Mouse (Mus musculus) kidney, embryonic 16.5 days (tissue): ENCODE measurements around the gene Nlgn2. TPM values are rescaled to one million over a fixed set of nuclear protein-coding genes. Genes with fewer than 3 reads are reported as not detected.

Experiments
- ATAC-seq: fragments of 200-750 bp; cut with Nextera tagmentation; 2 replicates; pipeline ENCODE4 v1.8.0; 2017; ENCODE audit warnings: moderate TSS enrichment; ENCODE audit not compliant: low FRiP score, low TSS enrichment
- H3K27ac ChIP-seq: fragments of 300-500 bp; sonication (generic); 2 replicates; pipeline ENCODE4 v1.5.1; 2014; ENCODE audit warnings: low read length
- H3K27me3 ChIP-seq: fragments of 300-500 bp; sonication (generic); 2 replicates; pipeline ENCODE4 v1.6.1; 2014; ENCODE audit warnings: low read length, control low read depth, mixed read lengths; ENCODE audit not compliant: insufficient read depth
- H3K36me3 ChIP-seq: fragments of 300-500 bp; sonication (generic); 2 replicates; pipeline ENCODE4 v1.6.1; 2014; ENCODE audit warnings: low read length, control low read depth, mixed read lengths; ENCODE audit not compliant: insufficient read depth
- H3K4me1 ChIP-seq: fragments of 300-500 bp; sonication (generic); 2 replicates; pipeline ENCODE4 v1.6.1; 2014; ENCODE audit warnings: low read length, control low read depth, mixed read lengths; ENCODE audit not compliant: insufficient read depth
- H3K4me2 ChIP-seq: fragments of 300-500 bp; sonication (generic); replicated peaks from 2 replicates; pipeline ENCODE4 v1.6.1; 2014; ENCODE audit warnings: low read depth, low read length
- H3K4me3 ChIP-seq: fragments of 300-500 bp; sonication (generic); 2 replicates; pipeline ENCODE4 v1.5.1; 2014; ENCODE audit warnings: mild to moderate bottlenecking, low read length
- H3K9ac ChIP-seq: fragments of 300-500 bp; sonication (generic); replicated peaks from 2 replicates; pipeline ENCODE4 v1.6.1; 2014; ENCODE audit warnings: low read length
- H3K9me3 ChIP-seq: fragments of 300-500 bp; sonication (generic); 2 replicates; pipeline ENCODE4 v1.6.1; 2016; ENCODE audit warnings: low read length, control low read depth
- WGBS: fragments of 180-500 bp; shearing (Covaris S2); extraction: QIAGEN DNeasy Blood & Tissue Kit; methylation state at CpG from one replicate; pipeline ENCODE4 v1.1.7; 2014; 5-methylcytosine and 5-hydroxymethylcytosine counted together
- polyA plus RNA-seq: library from polyadenylated mRNA; unstranded; fragments of >200 nt; fragmentation: Nextera tagmentation; extraction: Ambion mirVana; gene quantifications from 2 replicates; pipeline ENCODE4 v1.2.1, GENCODE M21; 2015

Nlgn2 gene
- polyA plus RNA-seq, 1 experiment from 2014 or later: 6.0 TPM

DNA sequence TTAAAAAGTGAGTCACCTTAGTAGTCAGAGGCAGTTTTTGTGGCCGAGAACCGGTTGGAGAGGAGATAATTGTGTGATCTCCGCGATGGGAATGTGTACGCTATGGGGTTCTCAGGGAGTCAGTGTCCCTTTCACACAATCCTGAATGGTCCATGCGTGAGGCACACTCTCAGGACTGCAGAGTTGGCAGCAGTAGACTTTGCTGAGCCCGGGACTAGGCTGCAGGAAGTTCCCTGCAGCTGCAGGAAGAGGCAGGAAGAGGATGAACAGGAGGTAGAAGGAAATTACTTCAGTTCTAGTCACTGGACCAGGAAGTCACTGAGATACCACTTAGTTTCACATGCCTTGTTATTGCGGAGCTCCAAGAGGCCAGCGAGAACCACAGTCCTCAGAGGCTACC is 11.5 kb upstream of the Nlgn2 start:
- WGBS: 87% methylated on average over 9 of the region's 9 CpGs
- H3K4me1 ChIP-seq: peaks cover 19% of the 10 kb centered on the region
- no peak overlapping the region for H3K4me2 ChIP-seq
- no peak for ATAC-seq
- no peaks in the 10 kb centered on the region for H3K9me3 ChIP-seq
- H3K36me3 ChIP-seq: peaks cover 42% of the 10 kb centered on the region
- H3K4me3 ChIP-seq: no peak overlapping the region
- H3K27ac ChIP-seq: no peak overlapping the region; the same call in 1 of the 2 replicates
- no peaks in the 10 kb centered on the region for H3K27me3 ChIP-seq
- no peak overlapping the region for H3K9ac ChIP-seq

GRCm38 (mm10) chr11:69848021-69848420 is 10.4 kb upstream of the Nlgn2 start:
- H3K9me3 ChIP-seq: no peaks in the 10 kb centered on the region
- WGBS: 97% methylated on average over 6 of the region's 6 CpGs
- H3K9ac ChIP-seq: peak overlapping the region; percentile 89; the same call in 1 of the 2 replicates
- peaks cover 19% of the 10 kb centered on the region for H3K4me1 ChIP-seq
- H3K36me3 ChIP-seq: peaks cover 42% of the 10 kb centered on the region
- no peak overlapping the region for H3K4me3 ChIP-seq
- H3K27ac ChIP-seq: no peak overlapping the region
- H3K4me2 ChIP-seq: peak overlapping the region; percentile 93; the same call in 1 of the 2 replicates
- ATAC-seq: no peak
- no peaks in the 10 kb centered on the region for H3K27me3 ChIP-seq

GRCm38 (mm10) chr11:69846738-69847688 is 9.4 kb upstream of the Nlgn2 start:
- Histone ChIP-seq H3K4me2 (peak overlapping the region; percentile 93), H3K36me3 (peaks cover 38% of the 10 kb centered on the region), H3K27ac (peak overlapping the region; percentile 99), H3K4me3 (peak overlapping the region; percentile 84), H3K9me3 (no peaks in the 10 kb centered on the region), H3K4me1 (peaks cover 19% of the 10 kb centered on the region), H3K27me3 (no peaks in the 10 kb centered on the region), H3K9ac (peak overlapping the region; percentile 89)
- peak; percentile 36 for ATAC-seq
- 6% methylated on average over 37 of the region's 37 CpGs for WGBS

DNA sequence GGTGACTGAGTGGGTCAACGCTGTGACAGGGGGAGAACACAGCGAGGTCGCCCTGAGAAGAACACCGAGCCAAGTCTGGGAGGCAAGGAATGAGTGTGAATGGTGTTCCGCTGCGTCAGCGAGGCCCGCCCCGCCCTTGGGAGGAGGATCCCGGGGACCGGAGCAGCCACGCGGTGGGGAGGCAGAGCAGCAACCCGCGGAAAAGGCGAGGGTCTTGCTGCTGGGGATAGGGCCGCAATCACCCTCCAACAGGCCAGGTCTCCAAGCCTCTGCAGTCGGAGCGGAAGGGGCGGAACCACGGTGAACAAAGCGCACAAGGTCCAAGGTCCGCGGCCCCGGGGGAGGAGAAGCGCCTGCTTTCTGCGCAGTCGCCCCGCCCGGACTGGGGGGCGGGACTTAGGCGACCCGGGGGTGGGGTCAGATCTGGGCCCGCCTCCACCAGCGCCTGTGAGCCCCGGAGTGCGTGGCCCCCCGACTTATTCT is 8.7 kb upstream of the Nlgn2 start, which contains the start of gene Plscr3:
TSS of gene Plscr3 (plus strand) at position 179 of the 483 bp plus-strand sequence.
- Histone ChIP-seq H3K4me3 (peak within 1 kb of the TSS; percentile 84), H3K27ac (peak within 1 kb of the TSS; percentile 99), H3K4me1 (peaks cover 19% of the 10 kb centered on the region), H3K36me3 (peaks cover 30% of the 10 kb centered on the region), H3K9ac (peak within 1 kb of the TSS; percentile 89), H3K4me2 (peak within 1 kb of the TSS; percentile 93), H3K9me3 (no peaks in the 10 kb centered on the region), H3K27me3 (no peaks in the 10 kb centered on the region)
- ATAC-seq: peak; percentile 94
- WGBS: under 1% methylated on average over 34 of the region's 38 CpGs

DNA sequence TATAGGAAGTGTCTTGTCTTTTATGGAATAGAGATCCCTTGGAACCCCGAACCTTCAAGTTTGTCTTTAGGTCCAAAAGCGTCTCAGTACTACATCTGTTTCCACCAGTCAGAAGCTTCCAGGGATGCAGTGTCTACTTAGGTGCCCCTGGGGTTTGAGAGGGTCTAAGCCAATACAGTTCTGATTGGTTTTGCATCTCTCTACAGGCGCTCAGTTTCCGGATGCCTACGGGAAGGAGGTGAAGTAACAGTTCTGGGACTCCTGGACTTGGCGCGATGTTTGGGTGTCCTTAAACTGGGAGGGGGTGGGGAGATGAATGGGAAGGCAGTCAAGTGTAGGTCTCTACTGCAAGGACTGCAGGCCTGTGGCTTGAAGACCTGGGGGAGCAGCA is 1.1 kb upstream of the Nlgn2 start:
- H3K9ac ChIP-seq: peak overlapping the region; percentile 76
- peak; percentile 3; the same call in 1 of the 2 replicates for ATAC-seq
- WGBS: 0% methylated on average over 7 of the region's 7 CpGs
- H3K27me3 ChIP-seq: no peaks in the 10 kb centered on the region; the same call in 1 of the 2 replicates
- H3K27ac ChIP-seq: peak overlapping the region; percentile 93
- H3K4me1 ChIP-seq: peaks cover 41% of the 10 kb centered on the region
- peak overlapping the region; percentile 98 for H3K4me2 ChIP-seq
- 0 out of 2 replicates have a peak, but pooled peaks cover 1% of the 10 kb centered on the region for H3K36me3 ChIP-seq
- H3K4me3 ChIP-seq: peak overlapping the region; percentile 66
- H3K9me3 ChIP-seq: no peaks in the 10 kb centered on the region

GRCm38 (mm10) chr11:69837952-69838713 is 549 bp upstream of the Nlgn2 start, which contains the start of gene Tmem256:
TSS of gene Tmem256 (plus strand) at chr11:69838514.
- Histone ChIP-seq H3K4me2 (peak within 1 kb of the TSS; percentile 98), H3K9me3 (no peaks in the 10 kb centered on the region), H3K27me3 (no peaks in the 10 kb centered on the region; the same call in 1 of the 2 replicates), H3K4me1 (peaks cover 46% of the 10 kb centered on the region), H3K36me3 (0 out of 2 replicates have a peak, but pooled peaks cover 5% of the 10 kb centered on the region), H3K27ac (peak within 1 kb of the TSS; percentile 93), H3K4me3 (peak within 1 kb of the TSS; percentile 66), H3K9ac (peak within 1 kb of the TSS; percentile 76)
- under 1% methylated on average over 34 of the region's 34 CpGs for WGBS
- peak; percentile 89 for ATAC-seq

DNA sequence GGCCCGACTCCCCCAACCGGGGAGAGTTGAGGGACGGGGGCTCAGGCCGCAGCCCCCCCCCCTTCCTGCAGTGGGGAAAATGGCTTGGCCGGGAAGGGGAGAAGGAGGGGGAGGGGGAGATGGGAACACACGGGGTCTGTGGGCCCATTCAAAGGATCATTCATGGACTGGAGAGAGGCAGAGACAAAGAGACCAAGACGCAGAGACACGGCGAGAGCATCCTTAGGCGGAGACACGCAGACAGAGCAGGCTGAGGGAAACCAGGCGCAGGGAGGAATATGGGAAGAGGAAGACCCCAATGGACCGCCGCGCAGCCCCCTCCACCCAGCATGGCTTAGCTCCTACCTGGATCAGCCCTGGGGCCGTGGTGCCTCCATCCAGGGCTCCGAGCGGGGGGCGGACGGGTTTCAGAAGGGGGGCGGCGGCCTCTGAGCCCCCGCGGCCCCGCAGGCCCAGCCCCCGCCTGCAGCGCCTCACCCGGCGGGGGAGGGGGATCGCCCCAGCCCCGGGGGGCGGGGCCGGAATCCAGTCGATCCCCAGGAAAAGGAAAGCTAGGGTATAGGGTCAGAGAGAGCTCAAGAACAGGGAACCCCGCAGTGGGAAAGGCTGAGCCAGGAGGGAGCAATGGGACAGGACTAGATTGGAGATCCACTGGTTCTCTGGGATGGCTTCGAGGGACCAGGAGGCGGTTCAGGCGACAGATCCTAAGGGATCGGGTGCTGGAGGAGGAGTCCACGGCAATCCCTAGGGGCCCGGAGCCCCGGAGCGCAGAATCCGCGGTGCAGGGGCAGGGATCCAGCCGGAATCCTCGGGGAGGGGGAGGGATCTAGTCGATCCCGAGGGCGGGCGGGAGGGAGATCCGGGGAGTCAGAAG is 644 bp downstream of the Nlgn2 start:
- Histone ChIP-seq H3K4me2 (peak overlapping the region; percentile 98), H3K9me3 (no peaks in the 10 kb centered on the region), H3K4me1 (peaks cover 46% of the 10 kb centered on the region), H3K27ac (peak overlapping the region; percentile 93), H3K9ac (peak overlapping the region; percentile 76), H3K27me3 (no peaks in the 10 kb centered on the region; the same call in 1 of the 2 replicates), H3K4me3 (peak overlapping the region; percentile 66), H3K36me3 (0 out of 2 replicates have a peak, but pooled peaks cover 12% of the 10 kb centered on the region)
- ATAC-seq: peak; percentile 7; the same call in 1 of the 2 replicates
- 1% methylated on average over 41 of the region's 52 CpGs for WGBS

DNA sequence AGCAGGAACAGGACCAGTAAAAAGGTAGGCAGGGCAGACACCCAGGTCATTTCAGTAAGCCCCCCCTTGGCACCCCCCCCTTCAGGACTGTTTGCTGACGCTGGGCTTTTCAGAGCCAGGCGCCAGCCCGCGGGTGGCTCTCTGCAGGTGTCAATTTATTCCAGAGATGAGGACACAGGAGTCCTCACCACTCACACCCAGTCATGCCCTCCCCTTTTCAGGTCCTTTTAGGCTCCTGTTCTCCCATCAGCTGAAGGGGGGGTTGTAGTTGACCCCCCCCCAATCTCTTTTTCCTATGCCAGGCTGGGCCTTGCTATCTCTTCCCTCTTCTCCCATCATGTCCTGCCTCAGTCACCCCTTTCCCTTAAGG is 1.6 kb downstream of the Nlgn2 start:
- ATAC-seq: no peak
- H3K27ac ChIP-seq: no peak overlapping the region
- peak overlapping the region; percentile 26; the same call in 1 of the 2 replicates for H3K9ac ChIP-seq
- H3K4me3 ChIP-seq: peak overlapping the region; percentile 66
- no peaks in the 10 kb centered on the region; the same call in 1 of the 2 replicates for H3K27me3 ChIP-seq
- peak overlapping the region; percentile 98 for H3K4me2 ChIP-seq
- 0 out of 2 replicates have a peak, but pooled peaks cover 12% of the 10 kb centered on the region for H3K36me3 ChIP-seq
- 0% methylated on average over 1 of the region's 4 CpGs for WGBS
- peaks cover 46% of the 10 kb centered on the region for H3K4me1 ChIP-seq
- H3K9me3 ChIP-seq: no peaks in the 10 kb centered on the region
